Mouse (Mus musculus) liver, embryonic 14.5 days (tissue): Measurements from ENCODE around the gene Kcnc3. TPM values are rescaled to one million over a fixed set of nuclear protein-coding genes. Genes with fewer than 3 reads are reported as not detected.

Source experiments
- ATAC-seq: fragments of 200-750 bp; cut with Nextera tagmentation; 2 replicates; pipeline ENCODE4 v1.8.0; 2017; ENCODE audit warnings: moderate number of reproducible peaks, mild to moderate bottlenecking, moderate library complexity; ENCODE audit not compliant: insufficient read depth
- DNase-seq, 3 experiments: peaks; one replicate each; pipeline ENCODE4 v3.0.0-alpha.2; 2012 to 2013; ENCODE audit warnings: low read depth in 3 of 3, low spot score in 3 of 3
- H3K27ac ChIP-seq: fragments of 300-500 bp; sonication (generic); 2 replicates; pipeline ENCODE4 v1.5.1; 2014; ENCODE audit warnings: moderate library complexity, mild to moderate bottlenecking, control low read depth, inconsistent platforms
- H3K27me3 ChIP-seq: fragments of 300-500 bp; sonication (generic); 2 replicates; pipeline ENCODE4 v1.6.1; 2014; ENCODE audit warnings: mild to moderate bottlenecking, low read length, moderate library complexity; ENCODE audit not compliant: control insufficient read depth, insufficient read depth
- H3K36me3 ChIP-seq: fragments of 300-500 bp; sonication (generic); replicated peaks from 2 replicates; pipeline ENCODE4 v1.6.1; 2014; ENCODE audit warnings: low read depth; ENCODE audit not compliant: control insufficient read depth, insufficient read depth
- H3K4me1 ChIP-seq, 2 experiments: fragments of 200-500 bp in 1 of 2; fragments of 300-500 bp in 1 of 2; sonication (generic) in 1 of 2; replicated peaks; 2 replicates each; pipeline ENCODE4 v1.6.1; 2012 to 2014; ENCODE audit warnings: antibody characterized with exemption in 1 of 2, inconsistent platforms in 1 of 2, low read length in 1 of 2; ENCODE audit not compliant: control insufficient read depth in 2 of 2, insufficient read depth in 2 of 2
- H3K4me2 ChIP-seq: fragments of 300-500 bp; sonication (generic); 2 replicates; pipeline ENCODE4 v1.6.1; 2014; ENCODE audit warnings: low read depth, mild to moderate bottlenecking, control low read depth, moderate library complexity
- H3K4me3 ChIP-seq, 2 experiments: fragments of 200-500 bp in 1 of 2; fragments of 300-500 bp in 1 of 2; sonication (generic) in 1 of 2; 2 replicates each; pipeline ENCODE4 v1.5.1; 2012 to 2014; ENCODE audit warnings: low read depth in 2 of 2, low read length in 2 of 2, mild to moderate bottlenecking in 2 of 2, control low read depth in 1 of 2, inconsistent platforms in 1 of 2, moderate library complexity in 1 of 2; ENCODE audit not compliant: insufficient read depth in 1 of 2
- H3K9ac ChIP-seq: fragments of 300-500 bp; sonication (generic); replicated peaks from 2 replicates; pipeline ENCODE4 v1.6.1; 2014; ENCODE audit warnings: mild to moderate bottlenecking, control low read depth, moderate library complexity
- H3K9me3 ChIP-seq: fragments of 300-500 bp; sonication (generic); 2 replicates; pipeline ENCODE4 v1.6.1; 2016; ENCODE audit warnings: low read length, mixed read lengths; ENCODE audit not compliant: control insufficient read depth
- CTCF ChIP-seq: IDR thresholded peaks from 2 replicates; pipeline ENCODE4 v1.5.1; 2016; ENCODE audit warnings: antibody characterized with exemption, low read depth, control low read depth
- EP300 ChIP-seq: IDR thresholded peaks from 2 replicates; pipeline ENCODE4 v1.6.1; 2016; ENCODE audit warnings: antibody characterized with exemption, low read depth
- WGBS: fragments of 180-500 bp; shearing (Covaris S2); extraction: QIAGEN DNeasy Blood & Tissue Kit; methylation state at CpG from one replicate; pipeline ENCODE4 v1.1.7; 2014; ENCODE audit not compliant: insufficient replicate concordance; 5-methylcytosine and 5-hydroxymethylcytosine counted together
- polyA plus RNA-seq, 2 experiments: library from polyadenylated mRNA; depleted of rRNA in 1 of 2; stranded (reverse) in 1 of 2; unstranded in 1 of 2; fragments of >200 nt; fragmentation: Nextera tagmentation in 1 of 2; extraction: Ambion mirVana in 1 of 2; gene quantifications; 2 replicates each; pipeline versions ENCODE4 v1.2.1 to v1.2.3; 2012 to 2014

Kcnc3 gene
- polyA plus RNA-seq, 2 experiments, result 0.16 TPM; not detected in 1

DNA sequence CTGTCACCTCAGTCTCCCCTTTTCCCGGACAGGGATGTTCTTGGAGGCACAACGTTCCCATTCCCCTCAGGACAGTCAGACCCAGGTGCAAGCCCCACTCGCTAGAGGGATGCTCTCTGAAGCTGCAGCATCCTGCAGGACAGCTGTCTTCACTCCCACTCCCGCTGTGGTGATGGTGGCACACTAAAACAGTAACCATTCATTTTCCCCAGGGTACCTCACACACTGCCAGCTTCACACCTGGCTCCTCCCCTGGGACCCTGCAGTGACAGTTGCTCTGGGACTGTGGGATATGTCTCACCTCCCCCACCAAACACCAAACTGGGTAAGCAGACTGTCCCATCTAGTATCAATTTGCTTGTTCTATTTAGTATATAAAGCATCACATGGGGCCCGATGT is 42.7 kb upstream of the Kcnc3 start:
- no peak for TF ChIP-seq EP300
- no peak for TF ChIP-seq CTCF
- H3K9ac ChIP-seq, result peak overlapping the region; percentile 88
- peaks cover 26% of the 10 kb centered on the region for H3K36me3 ChIP-seq
- H3K4me3 ChIP-seq, result peak overlapping the region; percentile 77 to 88
- no peaks in the 10 kb centered on the region for H3K9me3 ChIP-seq
- no peaks in the 10 kb centered on the region for H3K27me3 ChIP-seq
- ATAC-seq (no peak), DNase-seq (no peak)
- peak overlapping the region; percentile 85 for H3K27ac ChIP-seq
- H3K4me1 ChIP-seq, result peaks cover 8 to 13% of the 10 kb centered on the region in 2 experiments
- 24% methylated on average over 5 of the region's 5 CpGs for WGBS
- peak overlapping the region; percentile 99 for H3K4me2 ChIP-seq

GRCm38 (mm10) chr7:44548497-44549087 is 41.9 kb upstream of the Kcnc3 start, which contains the start of gene Pold1:
Pold1 (minus strand) TSS chr7:44548849.
- Histone ChIP-seq H3K4me3 (peak within 1 kb of the TSS; percentile 77 to 88), H3K9me3 (no peaks in the 10 kb centered on the region), H3K9ac (peak within 1 kb of the TSS; percentile 88), H3K36me3 (peaks cover 22% of the 10 kb centered on the region), H3K4me2 (peak within 1 kb of the TSS; percentile 99), H3K4me1 (peaks cover 14 to 18% of the 10 kb centered on the region in 2 experiments), H3K27ac (peak within 1 kb of the TSS; percentile 85), H3K27me3 (no peaks in the 10 kb centered on the region)
- under 1% methylated on average over 43 of the region's 43 CpGs for WGBS
- TF ChIP-seq EP300 (0 out of 2 replicates have a peak, but pooled peaks have one; percentile 27), CTCF (peak; percentile 99)
- peak; percentile 94 for ATAC-seq
- peak; percentile 99 to 100 (median 99) for DNase-seq

GRCm38 (mm10) chr7:44549621-44550408 is 40.6 kb upstream of the Kcnc3 start:
- no peaks in the 10 kb centered on the region for H3K27me3 ChIP-seq
- WGBS, result 88% methylated on average over 23 of the region's 23 CpGs

GRCm38 (mm10) chr7:44550409-44550678 is 40.1 kb upstream of the Kcnc3 start:
- Histone ChIP-seq H3K4me1 (peaks cover 14 to 21% of the 10 kb centered on the region in 2 experiments), H3K4me3 (no peak overlapping the region), H3K9ac (no peak overlapping the region), H3K27ac (no peak overlapping the region), H3K27me3 (no peaks in the 10 kb centered on the region), H3K36me3 (peaks cover 22% of the 10 kb centered on the region), H3K4me2 (no peak overlapping the region), H3K9me3 (no peaks in the 10 kb centered on the region)
- TF ChIP-seq EP300, result no peak
- no peak for TF ChIP-seq CTCF
- ATAC-seq, result no peak
- 84% methylated on average over 12 of the region's 12 CpGs for WGBS
- no peak for DNase-seq

More at GRCm38 (mm10) chr7:44549621-44550408, 40.6 kb upstream of the Kcnc3 start:
- ATAC-seq (no peak), DNase-seq (no peak)
- no peak overlapping the region for H3K9ac ChIP-seq
- peaks cover 14 to 21% of the 10 kb centered on the region in 2 experiments for H3K4me1 ChIP-seq
- H3K9me3 ChIP-seq, result no peaks in the 10 kb centered on the region
- no peak overlapping the region for H3K27ac ChIP-seq
- H3K4me3 ChIP-seq, result no peak overlapping the region
- H3K36me3 ChIP-seq, result peaks cover 22% of the 10 kb centered on the region
- H3K4me2 ChIP-seq, result no peak overlapping the region
- TF ChIP-seq EP300 (no peak), CTCF (no peak)

DNA sequence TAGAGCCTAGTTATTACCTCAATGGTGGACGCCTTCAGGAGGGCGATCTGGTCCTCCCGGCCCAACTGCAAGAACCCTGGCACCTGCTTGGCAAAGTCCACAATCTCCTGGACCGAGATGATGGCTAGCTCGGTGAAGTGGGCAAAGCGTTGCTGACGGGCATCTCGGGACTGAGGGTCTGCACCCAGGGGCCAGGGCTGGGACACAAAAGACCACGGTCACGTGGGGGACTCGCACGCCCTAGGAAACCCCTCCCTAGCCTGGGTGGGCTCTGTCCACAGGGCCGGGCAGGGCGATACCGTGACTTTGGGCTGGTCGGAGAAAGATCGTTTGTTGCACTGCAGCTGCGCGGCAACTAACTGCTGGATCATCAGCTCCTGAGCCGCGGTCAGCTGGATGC is 39.2 kb upstream of the Kcnc3 start:
- no peak for DNase-seq
- TF ChIP-seq CTCF (no peak), EP300 (no peak)
- no peaks in the 10 kb centered on the region for H3K9me3 ChIP-seq
- ATAC-seq, result no peak
- no peak overlapping the region for H3K4me2 ChIP-seq
- H3K36me3 ChIP-seq, result peaks cover 22% of the 10 kb centered on the region
- H3K4me3 ChIP-seq, result no peak overlapping the region
- H3K4me1 ChIP-seq, result peaks cover 14 to 21% of the 10 kb centered on the region in 2 experiments
- WGBS, result 90% methylated on average over 21 of the region's 21 CpGs
- no peaks in the 10 kb centered on the region for H3K27me3 ChIP-seq
- no peak overlapping the region for H3K27ac ChIP-seq
- no peak overlapping the region for H3K9ac ChIP-seq
